Mouse (Mus musculus) heart, embryonic 16.5 days (tissue): ENCODE data around the gene Fez2. TPM values are rescaled to one million over a fixed set of nuclear protein-coding genes. Genes with fewer than 3 reads are reported as not detected.

Experiments used
- ATAC-seq: fragments of 200-750 bp; cut with Nextera tagmentation; replicated peaks from 2 replicates; pipeline ENCODE4 v1.8.0; 2017; ENCODE audit warnings: moderate number of reproducible peaks; ENCODE audit not compliant: insufficient read depth, low FRiP score; ENCODE audit errors: extremely low read depth
- H3K27ac ChIP-seq: fragments of 300-500 bp; sonication (generic); 2 replicates; pipeline ENCODE4 v1.5.1; 2014; ENCODE audit warnings: mild to moderate bottlenecking, low read length, control low read depth, moderate library complexity
- H3K27me3 ChIP-seq: fragments of 300-500 bp; sonication (generic); 2 replicates; pipeline ENCODE4 v1.6.1; 2014; ENCODE audit warnings: low read length, mixed read lengths; ENCODE audit not compliant: control insufficient read depth, insufficient read depth
- H3K36me3 ChIP-seq: fragments of 300-500 bp; sonication (generic); 2 replicates; pipeline ENCODE4 v1.6.1; 2014; ENCODE audit not compliant: control insufficient read depth, insufficient read depth
- H3K4me1 ChIP-seq: fragments of 300-500 bp; sonication (generic); 2 replicates; pipeline ENCODE4 v1.6.1; 2014; ENCODE audit warnings: low read length, mixed read lengths; ENCODE audit not compliant: control insufficient read depth, insufficient read depth
- H3K4me2 ChIP-seq: fragments of 300-500 bp; sonication (generic); 2 replicates; pipeline ENCODE4 v1.6.1; 2014; ENCODE audit warnings: low read depth, mild to moderate bottlenecking, control low read depth, low read length
- H3K4me3 ChIP-seq: fragments of 300-500 bp; sonication (generic); 2 replicates; pipeline ENCODE4 v1.5.1; 2014; ENCODE audit warnings: mild to moderate bottlenecking, control low read depth, low read length
- H3K9ac ChIP-seq: fragments of 300-500 bp; sonication (generic); 2 replicates; pipeline ENCODE4 v1.6.1; 2014; ENCODE audit warnings: low read length, control low read depth
- H3K9me3 ChIP-seq: fragments of 300-500 bp; sonication (generic); replicated peaks from 2 replicates; pipeline ENCODE4 v1.6.1; 2016; ENCODE audit warnings: low read length; ENCODE audit not compliant: control insufficient read depth
- WGBS: fragments of 180-500 bp; shearing (Covaris S2); extraction: QIAGEN DNeasy Blood & Tissue Kit; methylation state at CpG from one replicate; pipeline ENCODE4 v1.1.7; 2014; 5-methylcytosine and 5-hydroxymethylcytosine counted together
- polyA plus RNA-seq: library from polyadenylated mRNA; unstranded; fragments of >200 nt; fragmentation: Nextera tagmentation; extraction: Ambion mirVana; gene quantifications from 2 replicates; pipeline ENCODE4 v1.2.1, GENCODE M21; 2015

Fez2 gene
- polyA plus RNA-seq, 1 experiment from 2014 or later, result 62.9 TPM

GRCm38 (mm10) chr17:78451332-78451793, 33.4 kb upstream of the Fez2 start:
- Histone ChIP-seq H3K4me2 (0 out of 2 replicates have a peak overlapping the region, but pooled peaks have one; percentile 1), H3K4me1 (no peaks in the 10 kb centered on the region), H3K9ac (no peak overlapping the region), H3K27ac (0 out of 2 replicates have a peak overlapping the region, but pooled peaks have one; percentile 38), H3K27me3 (no peaks in the 10 kb centered on the region), H3K4me3 (no peak overlapping the region), H3K36me3 (no peaks in the 10 kb centered on the region), H3K9me3 (no peaks in the 10 kb centered on the region)
- ATAC-seq, result peak; percentile 83
- WGBS, result 41% methylated on average over 7 of the region's 7 CpGs

GRCm38 (mm10) chr17:78449635-78450197, 31.8 kb upstream of the Fez2 start:
- Histone ChIP-seq H3K36me3 (no peaks in the 10 kb centered on the region), H3K4me3 (no peak overlapping the region), H3K4me2 (no peak overlapping the region), H3K27ac (no peak overlapping the region), H3K9ac (no peak overlapping the region), H3K9me3 (no peaks in the 10 kb centered on the region), H3K27me3 (no peaks in the 10 kb centered on the region), H3K4me1 (no peaks in the 10 kb centered on the region)
- WGBS, result 63% methylated on average over 13 of the region's 13 CpGs
- ATAC-seq, result no peak

- Histone ChIP-seq H3K27ac (no peak overlapping the region), H3K9ac (no peak overlapping the region), H3K9me3 (no peaks in the 10 kb centered on the region), H3K4me3 (no peak overlapping the region), H3K27me3 (no peaks in the 10 kb centered on the region), H3K4me1 (no peaks in the 10 kb centered on the region), H3K36me3 (no peaks in the 10 kb centered on the region), H3K4me2 (no peak overlapping the region)
- ATAC-seq, result no peak
- WGBS, result 65% methylated on average over 7 of the region's 7 CpGs
Measured at GRCm38 (mm10) chr17:78444826-78445225, 26.9 kb upstream of the Fez2 start.

- H3K4me3 ChIP-seq, result no peak overlapping the region
- H3K9me3 ChIP-seq, result no peaks in the 10 kb centered on the region
- no peaks in the 10 kb centered on the region for H3K4me1 ChIP-seq
- 96% methylated on average over 2 of the region's 2 CpGs for WGBS
- no peak overlapping the region for H3K27ac ChIP-seq
- no peak for ATAC-seq
- no peak overlapping the region for H3K9ac ChIP-seq
- H3K4me2 ChIP-seq, result no peak overlapping the region
- H3K27me3 ChIP-seq, result no peaks in the 10 kb centered on the region
- no peaks in the 10 kb centered on the region for H3K36me3 ChIP-seq
Measured at GRCm38 (mm10) chr17:78440771-78441170, 22.8 kb upstream of the Fez2 start.

- ATAC-seq, result no peak
- WGBS, result 82% methylated on average over 4 of the region's 4 CpGs
Measured at GRCm38 (mm10) chr17:78437161-78437560, 19.2 kb upstream of the Fez2 start.

GRCm38 (mm10) chr17:78435661-78436060, 17.7 kb upstream of the Fez2 start:
- no peak overlapping the region for H3K4me3 ChIP-seq
- H3K27me3 ChIP-seq, result no peaks in the 10 kb centered on the region
- H3K4me1 ChIP-seq, result no peaks in the 10 kb centered on the region
- 77% methylated on average over 6 of the region's 6 CpGs for WGBS
- no peak overlapping the region for H3K9ac ChIP-seq
- H3K4me2 ChIP-seq, result no peak overlapping the region
- H3K27ac ChIP-seq, result no peak overlapping the region
- no peak for ATAC-seq
- no peaks in the 10 kb centered on the region for H3K9me3 ChIP-seq
- H3K36me3 ChIP-seq, result no peaks in the 10 kb centered on the region

More at GRCm38 (mm10) chr17:78437161-78437560, 19.2 kb upstream of the Fez2 start:
- no peaks in the 10 kb centered on the region for H3K4me1 ChIP-seq
- no peaks in the 10 kb centered on the region for H3K27me3 ChIP-seq
- H3K27ac ChIP-seq, result no peak overlapping the region
- H3K36me3 ChIP-seq, result no peaks in the 10 kb centered on the region
- no peak overlapping the region for H3K4me3 ChIP-seq
- no peak overlapping the region for H3K4me2 ChIP-seq
- H3K9me3 ChIP-seq, result no peaks in the 10 kb centered on the region
- no peak overlapping the region for H3K9ac ChIP-seq

GRCm38 (mm10) chr17:78434746-78435145, 16.8 kb upstream of the Fez2 start:
- H3K4me2 ChIP-seq, result no peak overlapping the region
- H3K4me3 ChIP-seq, result no peak overlapping the region
- ATAC-seq, result no peak
- no peaks in the 10 kb centered on the region for H3K9me3 ChIP-seq
- H3K4me1 ChIP-seq, result no peaks in the 10 kb centered on the region
- 21% methylated on average over 1 of the region's 1 CpGs for WGBS
- H3K9ac ChIP-seq, result no peak overlapping the region
- no peaks in the 10 kb centered on the region for H3K27me3 ChIP-seq
- H3K27ac ChIP-seq, result no peak overlapping the region
- H3K36me3 ChIP-seq, result no peaks in the 10 kb centered on the region

- no peak overlapping the region for H3K9ac ChIP-seq
- H3K27ac ChIP-seq, result no peak overlapping the region
- no peaks in the 10 kb centered on the region for H3K36me3 ChIP-seq
- H3K27me3 ChIP-seq, result no peaks in the 10 kb centered on the region
- H3K4me2 ChIP-seq, result no peak overlapping the region
- no peak overlapping the region for H3K4me3 ChIP-seq
- peaks cover 9% of the 10 kb centered on the region for H3K9me3 ChIP-seq
- WGBS, result 68% methylated on average over 8 of the region's 8 CpGs
- no peaks in the 10 kb centered on the region for H3K4me1 ChIP-seq
- no peak for ATAC-seq
Measured at GRCm38 (mm10) chr17:78430374-78430773, 12.4 kb upstream of the Fez2 start.

GRCm38 (mm10) chr17:78429051-78429450, 11.1 kb upstream of the Fez2 start:
- Histone ChIP-seq H3K27ac (no peak overlapping the region), H3K27me3 (no peaks in the 10 kb centered on the region), H3K9me3 (peaks cover 9% of the 10 kb centered on the region), H3K4me1 (peaks cover 4% of the 10 kb centered on the region; the same call in 1 of the 2 replicates), H3K4me3 (no peak overlapping the region), H3K36me3 (no peaks in the 10 kb centered on the region), H3K9ac (no peak overlapping the region), H3K4me2 (no peak overlapping the region)
- ATAC-seq, result no peak
- 69% methylated on average over 4 of the region's 4 CpGs for WGBS
